20 mouse cellular contexts compared by ENCODE assay signal in the genomic region with DNA sequence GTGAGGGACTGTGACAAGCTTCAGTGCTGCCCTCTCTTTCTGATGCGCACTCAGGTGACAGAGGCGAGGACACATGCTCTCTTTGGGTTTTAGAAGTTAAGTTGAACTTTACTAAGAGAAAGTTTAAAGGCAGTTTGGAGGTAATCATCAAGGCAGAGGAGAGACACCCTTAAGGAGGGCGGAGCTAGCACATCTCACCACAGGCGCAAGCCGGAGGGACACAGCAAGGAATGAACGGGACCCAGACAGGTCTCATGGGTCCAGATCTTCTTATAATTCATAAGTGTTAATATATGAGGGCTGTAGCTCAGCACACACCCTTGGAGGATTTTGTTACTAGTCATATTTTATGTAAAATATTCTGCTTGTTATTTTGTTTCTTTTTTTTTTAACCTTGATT.
DNase-seq lines count a peak whose midpoint lies in the region; ATAC-seq and TF ChIP-seq lines count a peak whose summit lies in the region.
"Had no signal": no experiment of that assay in that cellular context is flagged by ENCODE, and none has a peak within 500 bp of the region (broad histone marks: within the 10 kb centered on the region; RNA-seq: fewer than 3 reads in every experiment).

No protein-coding gene starts in this region.

- no peak for TF ChIP-seq CTCF in testis, adult 2 months (IDR thresholded peaks at IDR 0.05; ENCODE audit: control insufficient read depth, insufficient read depth, insufficient replicate concordance, low read depth, low read length)
- no peak for TF ChIP-seq CTCF in heart, postnatal 0 days (IDR thresholded peaks at IDR 0.05; ENCODE audit: low read depth)
- no peak for TF ChIP-seq CTCF in lung, postnatal 0 days (IDR thresholded peaks at IDR 0.05)
- TF ChIP-seq CTCF in hindbrain, postnatal 0 days (IDR thresholded peaks at IDR 0.05; ENCODE audit: low read depth), result no peak

- no peaks in the 10 kb centered on the region for H3K36me3 ChIP-seq in testis, adult 2 months (ENCODE audit: control insufficient read depth, insufficient read depth, low read length)
- H3K36me3 ChIP-seq in heart, embryonic 13.5 days, result no peaks in the 10 kb centered on the region
- H3K36me3 ChIP-seq in heart, postnatal 0 days (replicated peaks; ENCODE audit: control insufficient read depth, insufficient read depth, low read length), result no peaks in the 10 kb centered on the region
- H3K36me3 ChIP-seq in lung, postnatal 0 days (ENCODE audit: insufficient read depth, low read length), result no peaks in the 10 kb centered on the region
- H3K36me3 ChIP-seq in hindbrain, postnatal 0 days (ENCODE audit: insufficient read depth, low read length), result no peaks in the 10 kb centered on the region
- H3K36me3 ChIP-seq: embryonic facial prominence, embryonic 13.5 days; forebrain, embryonic 12.5 days; G1E; hindbrain, embryonic 12.5 days; intestine, embryonic 15.5 days had no signal

- 40% methylated on average over 6 of the region's 6 CpGs for WGBS in heart, embryonic 13.5 days
- 25% methylated on average over 6 of the region's 6 CpGs for WGBS in heart, postnatal 0 days
- WGBS in lung, postnatal 0 days, result 92% methylated on average over 6 of the region's 6 CpGs
- WGBS in hindbrain, postnatal 0 days, result 87% methylated on average over 6 of the region's 6 CpGs

- peak overlapping the region; percentile 52; the same call in 1 of the 2 replicates for H3K9ac ChIP-seq in heart, embryonic 13.5 days
- no peak overlapping the region for H3K9ac ChIP-seq in heart, postnatal 0 days (replicated peaks; ENCODE audit: low read depth, low read length)
- H3K9ac ChIP-seq in lung, postnatal 0 days (replicated peaks; ENCODE audit: low read depth), result no peak overlapping the region
- H3K9ac ChIP-seq in hindbrain, postnatal 0 days (replicated peaks; ENCODE audit: low read length), result no peak overlapping the region
- H3K9ac ChIP-seq: embryonic facial prominence, embryonic 13.5 days; forebrain, embryonic 12.5 days; hindbrain, embryonic 12.5 days; intestine, embryonic 15.5 days had no signal

- H3K27me3 ChIP-seq in testis, adult 2 months (ENCODE audit: control insufficient read depth, insufficient read depth, low read length), result no peaks in the 10 kb centered on the region
- peaks cover 18% of the 10 kb centered on the region for H3K27me3 ChIP-seq in heart, embryonic 13.5 days (replicated peaks)
- H3K27me3 ChIP-seq in heart, postnatal 0 days (ENCODE audit: control insufficient read depth, insufficient read depth, low read length), result 0 out of 2 replicates have a peak, but pooled peaks cover 2% of the 10 kb centered on the region
- H3K27me3 ChIP-seq in lung, postnatal 0 days (replicated peaks; ENCODE audit: insufficient read depth, low read length), result no peaks in the 10 kb centered on the region
- H3K27me3 ChIP-seq in hindbrain, postnatal 0 days (ENCODE audit: insufficient read depth, low read length), result no peaks in the 10 kb centered on the region
- H3K27me3 ChIP-seq: embryonic facial prominence, embryonic 13.5 days; forebrain, embryonic 12.5 days; hindbrain, embryonic 12.5 days; intestine, embryonic 15.5 days had no signal

- H3K9me3 ChIP-seq in heart, embryonic 13.5 days, result no peaks in the 10 kb centered on the region
- H3K9me3 ChIP-seq in heart, postnatal 0 days (replicated peaks; ENCODE audit: control insufficient read depth, low read length), result no peaks in the 10 kb centered on the region
- no peaks in the 10 kb centered on the region for H3K9me3 ChIP-seq in lung, postnatal 0 days (ENCODE audit: low read length)
- H3K9me3 ChIP-seq in hindbrain, postnatal 0 days (ENCODE audit: low read length), result no peaks in the 10 kb centered on the region
- H3K9me3 ChIP-seq: embryonic facial prominence, embryonic 13.5 days; forebrain, embryonic 12.5 days; hindbrain, embryonic 12.5 days; intestine, embryonic 15.5 days had no signal

- ATAC-seq in heart, embryonic 13.5 days (ENCODE audit: extremely low read depth, insufficient number of reproducible peaks, low FRiP score, low TSS enrichment), result no peak
- ATAC-seq in heart, postnatal 0 days (ENCODE audit: insufficient read depth, low read depth), result peak; percentile 67; the same call in 1 of the 2 replicates
- ATAC-seq in lung, postnatal 0 days, result no peak
- ATAC-seq in hindbrain, postnatal 0 days, result no peak
- ATAC-seq: CD4-positive, CD25-positive, alpha-beta regulatory T cell, adult 4 months; forebrain, embryonic 16.5 days; intestine, embryonic 15.5 days had no signal

- H3K4me2 ChIP-seq in heart, embryonic 13.5 days, result peak overlapping the region; percentile 62
- peak overlapping the region; percentile 54 for H3K4me2 ChIP-seq in heart, postnatal 0 days (ENCODE audit: low read depth, low read length)
- H3K4me2 ChIP-seq in lung, postnatal 0 days (replicated peaks; ENCODE audit: low read depth, low read length), result no peak overlapping the region
- H3K4me2 ChIP-seq in hindbrain, postnatal 0 days (ENCODE audit: low read depth, low read length), result no peak overlapping the region
- H3K4me2 ChIP-seq: embryonic facial prominence, embryonic 13.5 days; forebrain, embryonic 12.5 days; hindbrain, embryonic 12.5 days; intestine, embryonic 15.5 days had no signal

- TF ChIP-seq EP300 in heart, postnatal 0 days (IDR thresholded peaks at IDR 0.05; ENCODE audit: low read depth), result no peak
- no peak for TF ChIP-seq EP300 in lung, postnatal 0 days (IDR thresholded peaks at IDR 0.05)

- H3K4me1 ChIP-seq in testis, adult 2 months (ENCODE audit: control insufficient read depth, insufficient read depth, low read length), result no peaks in the 10 kb centered on the region; the same call in 1 of the 2 replicates
- H3K4me1 ChIP-seq in heart, embryonic 13.5 days, result peaks cover 27% of the 10 kb centered on the region
- peaks cover 8% of the 10 kb centered on the region; the same call in 1 of the 2 replicates for H3K4me1 ChIP-seq in heart, postnatal 0 days (ENCODE audit: control insufficient read depth, insufficient read depth)
- H3K4me1 ChIP-seq in lung, postnatal 0 days (ENCODE audit: insufficient read depth, low read depth, low read length), result no peaks in the 10 kb centered on the region
- H3K4me1 ChIP-seq in hindbrain, postnatal 0 days (ENCODE audit: insufficient read depth, low read length), result no peaks in the 10 kb centered on the region
- H3K4me1 ChIP-seq: embryonic facial prominence, embryonic 13.5 days; forebrain, embryonic 12.5 days; hindbrain, embryonic 12.5 days; intestine, embryonic 15.5 days had no signal

- DNase-seq in testis, postnatal 14 days (ENCODE audit: low spot score), result no peak
- peak; percentile 56 for DNase-seq in heart, postnatal 0 days (ENCODE audit: low spot score)
- DNase-seq in lung, postnatal 0 days (ENCODE audit: low spot score), result no peak
- DNase-seq in hindbrain, postnatal 0 days (ENCODE audit: low spot score), result no peak
- DNase-seq in adrenal gland, adult (ENCODE audit: inconsistent age in 2 of 2, low spot score in 1 of 2), result no peak
- DNase-seq: adrenal gland, postnatal 10 days; cerebellum, adult 11-12 months; cerebellum, adult 9-10 months; cerebellum, postnatal 36 days; gastrocnemius, postnatal 10 days; kidney, adult 18-20 months had no signal

- H3K4me3 ChIP-seq in testis, adult 2 months (ENCODE audit: control insufficient read depth, low read depth, low read length), result peak overlapping the region; percentile 32
- H3K4me3 ChIP-seq in heart, embryonic 13.5 days, result peak overlapping the region; percentile 26; the same call in 1 of the 2 replicates
- peak overlapping the region; percentile 23; the same call in 1 of the 2 replicates for H3K4me3 ChIP-seq in heart, postnatal 0 days (ENCODE audit: low read depth, low read length)
- no peak overlapping the region for H3K4me3 ChIP-seq in lung, postnatal 0 days (ENCODE audit: low read depth, low read length)
- H3K4me3 ChIP-seq in hindbrain, postnatal 0 days (ENCODE audit: low read length), result no peak overlapping the region
- H3K4me3 ChIP-seq: embryonic facial prominence, embryonic 13.5 days; forebrain, embryonic 12.5 days; hindbrain, embryonic 12.5 days; intestine, embryonic 15.5 days had no signal

- TF ChIP-seq POLR2A in testis, adult 2 months (IDR thresholded peaks at IDR 0.05; ENCODE audit: control insufficient read depth, low read depth, low read length), result no peak

- H3K27ac ChIP-seq in testis, adult 2 months (ENCODE audit: control insufficient read depth, insufficient read depth, low read depth, low read length), result no peak overlapping the region
- H3K27ac ChIP-seq in heart, embryonic 13.5 days (replicated peaks), result peak overlapping the region; percentile 85
- peak overlapping the region; percentile 79 for H3K27ac ChIP-seq in heart, postnatal 0 days (ENCODE audit: low read depth)
- no peak overlapping the region for H3K27ac ChIP-seq in lung, postnatal 0 days (ENCODE audit: low read length)
- no peak overlapping the region for H3K27ac ChIP-seq in hindbrain, postnatal 0 days
- H3K27ac ChIP-seq: embryonic facial prominence, embryonic 13.5 days; forebrain, embryonic 12.5 days; hindbrain, embryonic 12.5 days; intestine, embryonic 15.5 days had no signal

Comparison
In these comparisons a context has a peak if more than half of its experiments do, and no peak if none do; other contexts are left out.
1. H3K27ac ChIP-seq: peak in heart, embryonic 13.5 days (single experiment) and heart, postnatal 0 days (single experiment); none in testis, adult 2 months (single experiment), lung, postnatal 0 days (single experiment) and hindbrain, postnatal 0 days (single experiment).
2. H3K4me3 ChIP-seq: peak in testis, adult 2 months (single experiment), heart, embryonic 13.5 days (single experiment) and heart, postnatal 0 days (single experiment); none in lung, postnatal 0 days (single experiment) and hindbrain, postnatal 0 days (single experiment).
3. H3K4me2 ChIP-seq: peak in heart, embryonic 13.5 days (single experiment) and heart, postnatal 0 days (single experiment); none in lung, postnatal 0 days (single experiment) and hindbrain, postnatal 0 days (single experiment).